Mouse (Mus musculus) spleen, adult 18-20 months (tissue): ENCODE results near the gene Mageb3.
"Not testable (repeated sequence)": the region's sequence is repeated elsewhere in the genome, so short reads cannot be mapped to it uniquely, and the experiment has no call there.

Source experiments
- DNase-seq, 2 experiments: peaks; one replicate each; pipeline ENCODE4 v3.0.0; 2022; ENCODE audit warnings: mixed read lengths in 2 of 2

The Mageb3 gene

GRCm38 (mm10) chr2:121955765-121956223 lies at the start of gene Mageb3, which contains the start of gene Ctdspl2:
Gene Mageb3 (minus strand): TSS chr2:121956092.
Gene Ctdspl2 (plus strand): TSS chr2:121956001.
- peak; percentile 93 to 99 for DNase-seq

- no peak for DNase-seq
These were observed 39.8 kb upstream of the Mageb3 start for GRCm38 (mm10) chr2:121995738-121996137.

GRCm38 (mm10) chr2:121957216-121957792 lies 1.4 kb upstream of the Mageb3 start:
- no peak for DNase-seq

GRCm38 (mm10) chr2:121956224-121957018 lies 529 bp upstream of the Mageb3 start:
- DNase-seq: peak; percentile 86 to 91

GRCm38 (mm10) chr2:121954971-121955656 lies 778 bp downstream of the Mageb3 start:
- DNase-seq: no peak

GRCm38 (mm10) chr2:121943364-121943763 lies 12.5 kb downstream of the Mageb3 start:
- no peak for DNase-seq

- DNase-seq: not testable (repeated sequence)
These were observed 18.3 kb downstream of the Mageb3 start for GRCm38 (mm10) chr2:121937624-121938023.

- DNase-seq: no peak
These were observed 39.6 kb downstream of the Mageb3 start for GRCm38 (mm10) chr2:121916047-121916970.

GRCm38 (mm10) chr2:121909975-121910374 lies 45.9 kb downstream of the Mageb3 start:
- DNase-seq: no peak
